Comparison of ENCODE assay signal across 20 mouse cellular contexts in genomic region chr9:110633882-110634281, GRCm38 (mm10). TPM values are rescaled to one million over a fixed set of nuclear protein-coding genes. Genes with fewer than 3 reads are reported as not detected.
DNase-seq lines count a peak whose midpoint lies in the region; ATAC-seq lines count a peak whose summit lies in the region.
"Had no signal": no experiment of that assay in that cellular context is flagged by ENCODE, and none has a peak within 500 bp of the region (broad histone marks: within the 10 kb centered on the region; RNA-seq: fewer than 3 reads in every experiment).

No protein-coding gene starts in this region.

- H3K9me3 ChIP-seq in embryonic facial prominence, embryonic 10.5 days = no peaks in the 10 kb centered on the region
- H3K9me3 ChIP-seq: embryonic facial prominence, embryonic 13.5 days; forebrain, embryonic 12.5 days; heart, embryonic 15.5 days; hindbrain, embryonic 13.5 days had no signal

- peaks cover 29% of the 10 kb centered on the region for H3K4me1 ChIP-seq in embryonic facial prominence, embryonic 10.5 days

- no peak for ATAC-seq in megakaryocyte progenitor cell, adult 5-6 weeks (replicated peaks; ENCODE audit: poor library complexity)
- ATAC-seq: forebrain, postnatal 0 days had no signal

- H3K36me3 ChIP-seq in embryonic facial prominence, embryonic 10.5 days (replicated peaks) = no peaks in the 10 kb centered on the region
- H3K36me3 ChIP-seq: embryonic facial prominence, embryonic 13.5 days had no signal

- H3K27me3 ChIP-seq in embryonic facial prominence, embryonic 10.5 days (replicated peaks; ENCODE audit: low read depth, poor library complexity, severe bottlenecking) = peaks cover 76% of the 10 kb centered on the region

- H3K4me3 ChIP-seq in embryonic facial prominence, embryonic 10.5 days = no peak overlapping the region
- H3K4me3 ChIP-seq: embryonic facial prominence, embryonic 13.5 days; forebrain, embryonic 12.5 days; heart, adult 2 months; heart, embryonic 15.5 days; hindbrain, embryonic 13.5 days had no signal

- peak; percentile 2 for DNase-seq in kidney, adult 11 months
- no peak for DNase-seq in kidney, adult 8-10 months
- DNase-seq in layer of hippocampus, adult 9-11 months = peak; percentile 79
- no peak for DNase-seq in layer of hippocampus, adult 18-20 months (ENCODE audit: low spot score in 2 of 2)
- DNase-seq in right cerebral cortex, postnatal 10 days (ENCODE audit: low spot score in 2 of 2) = peak; percentile 60 to 61
- no peak for DNase-seq in right cerebral cortex, postnatal 14 days
- no peak for DNase-seq in embryonic facial prominence, embryonic 10.5 days (ENCODE audit: low spot score)
- DNase-seq: adrenal gland, adult 2 months; adrenal gland, postnatal 25 days; cerebellum, adult 2 months; cerebellum, postnatal 25 days; forebrain, postnatal 0 days; gastrocnemius, postnatal 14 days; heart, adult 2 months; heart, postnatal 14 days had no signal

- 81% methylated on average over 17 of the region's 17 CpGs for WGBS in embryonic facial prominence, embryonic 10.5 days

- 0 out of 2 replicates have a peak overlapping the region, but pooled peaks have one; percentile 15 for H3K27ac ChIP-seq in embryonic facial prominence, embryonic 10.5 days (replicated peaks)
- H3K27ac ChIP-seq: embryonic facial prominence, embryonic 13.5 days; forebrain, embryonic 12.5 days; heart, adult 2 months; heart, embryonic 15.5 days; hindbrain, embryonic 13.5 days had no signal

RNA-seq across cellular contexts. Expression of gene Nradd, which starts 9.6 kb away (rescaled TPM):
- 1 to 10 TPM; 2.0 to 3.5 TPM for total RNA-seq in layer of hippocampus, adult 18-20 months (2021)
- 37.8 and 39.3 TPM in 2 replicates for polyA plus RNA-seq in embryonic facial prominence, embryonic 10.5 days (2016; fragmentation: Nextera tagmentation; extraction: Ambion mirVana)
- total RNA-seq in megakaryocyte progenitor cell, adult 5-6 weeks (2015) = 2.0 and 4.3 TPM in 2 replicates
- 1.9 and 2.2 TPM in 2 replicates for total RNA-seq in megakaryocyte progenitor cell, adult 5-6 weeks (2017)

RNA-seq across cellular contexts. Expression of gene Nbeal2, which starts 20.1 kb away (rescaled TPM):
- total RNA-seq in layer of hippocampus, adult 18-20 months (2021) = 10 to 100 TPM; 13.4 to 18.9 TPM
- 1.9 and 2.0 TPM in 2 replicates for polyA plus RNA-seq in embryonic facial prominence, embryonic 10.5 days (2016; fragmentation: Nextera tagmentation; extraction: Ambion mirVana)
- total RNA-seq in megakaryocyte progenitor cell, adult 5-6 weeks (2015) = 20.1 and 24.1 TPM in 2 replicates
- 10.3 and 19.3 TPM in 2 replicates for total RNA-seq in megakaryocyte progenitor cell, adult 5-6 weeks (2017)

RNA-seq across cellular contexts. Expression of gene Ccdc12, which starts 22.4 kb away (rescaled TPM):
- total RNA-seq in layer of hippocampus, adult 18-20 months (2021) = 10 to 100 TPM; 50.9 to 62.8 TPM
- 174 and 177 TPM in 2 replicates for polyA plus RNA-seq in embryonic facial prominence, embryonic 10.5 days (2016; fragmentation: Nextera tagmentation; extraction: Ambion mirVana)
- 98.7 and 112 TPM in 2 replicates for total RNA-seq in megakaryocyte progenitor cell, adult 5-6 weeks (2015)
- 75.3 and 92.6 TPM in 2 replicates for total RNA-seq in megakaryocyte progenitor cell, adult 5-6 weeks (2017)

Comparison
In these comparisons a context has a peak if more than half of its experiments do, and no peak if none do; other contexts are left out.
1. DNase-seq: peak in kidney, adult 11 months (single experiment), layer of hippocampus, adult 9-11 months (single experiment) and right cerebral cortex, postnatal 10 days (2 of 2); none in kidney, adult 8-10 months (0 of 2), layer of hippocampus, adult 18-20 months (0 of 2), right cerebral cortex, postnatal 14 days (single experiment) and embryonic facial prominence, embryonic 10.5 days (single experiment).